Mouse (Mus musculus) erythroblast, embryonic 14.5 days (primary cell): ENCODE measurements around the gene Gpbar1.

Experiments
- GATA1 ChIP-seq: IDR thresholded peaks from 2 replicates; pipeline ENCODE4 v1.6.1; 2012; ENCODE audit warnings: low read length, inconsistent platforms, mixed read lengths
- TAL1 ChIP-seq: IDR thresholded peaks from 3 replicates; pipeline ENCODE4 v1.6.1; 2012; ENCODE audit warnings: low read length, inconsistent platforms, mixed read lengths

- TF ChIP-seq GATA1 = no peak
- no peak for TF ChIP-seq TAL1
Measured at GRCm38 (mm10) chr1:74302229-74302628, 23.9 kb downstream of the Gpbar1 start.
